Mouse (Mus musculus): Measurements from ENCODE around the gene Bcdin3d. TPM values are rescaled to one million over a fixed set of nuclear protein-coding genes. Genes with fewer than 3 reads are reported as not detected.

Gene Bcdin3d
- polyA plus RNA-seq, 1 experiment from 2014 or later: 5.2 TPM

GRCm38 (mm10) chr15:99421152-99421551 lies 53.4 kb downstream of the Bcdin3d start:
- no peak for ATAC-seq (ENCODE audit: insufficient read depth)
- Histone ChIP-seq H3K9me3 (replicated peaks) (no peaks in the 10 kb centered on the region), H3K9ac (no peak overlapping the region), H3K27ac (replicated peaks) (peak overlapping the region; percentile 42; the same call in 1 of the 2 replicates), H3K4me2 (peak overlapping the region; percentile 42), H3K4me1 (replicated peaks) (peaks cover 20% of the 10 kb centered on the region), H3K36me3 (replicated peaks) (no peaks in the 10 kb centered on the region), H3K27me3 (no peaks in the 10 kb centered on the region), H3K4me3 (replicated peaks) (no peak overlapping the region)
- 40% methylated on average over 9 of the region's 9 CpGs for WGBS (ENCODE audit: insufficient replicate concordance)

- Histone ChIP-seq H3K27ac (replicated peaks) (peak overlapping the region; percentile 42; the same call in 1 of the 2 replicates), H3K9ac (no peak overlapping the region)
- WGBS (ENCODE audit: insufficient replicate concordance): 8% methylated on average over 12 of the region's 12 CpGs
Observed at GRCm38 (mm10) chr15:99420521-99421014, 54.0 kb downstream of the Bcdin3d start.

GRCm38 (mm10) chr15:99420101-99420500 lies 54.4 kb downstream of the Bcdin3d start:
- no peak for ATAC-seq (ENCODE audit: insufficient read depth)

More at GRCm38 (mm10) chr15:99420521-99421014, 54.0 kb downstream of the Bcdin3d start:
- Histone ChIP-seq H3K4me3 (replicated peaks) (no peak overlapping the region), H3K36me3 (replicated peaks) (no peaks in the 10 kb centered on the region), H3K9me3 (replicated peaks) (no peaks in the 10 kb centered on the region), H3K27me3 (no peaks in the 10 kb centered on the region), H3K4me1 (replicated peaks) (peaks cover 23% of the 10 kb centered on the region), H3K4me2 (peak overlapping the region; percentile 42)
- ATAC-seq (ENCODE audit: insufficient read depth): no peak

More at GRCm38 (mm10) chr15:99420101-99420500, 54.4 kb downstream of the Bcdin3d start:
- no peaks in the 10 kb centered on the region for H3K27me3 ChIP-seq
- H3K4me1 ChIP-seq (replicated peaks): peaks cover 23% of the 10 kb centered on the region
- 31% methylated on average over 5 of the region's 5 CpGs for WGBS (ENCODE audit: insufficient replicate concordance)
- H3K4me3 ChIP-seq (replicated peaks): no peak overlapping the region
- 0 out of 2 replicates have a peak overlapping the region, but pooled peaks have one; percentile 42 for H3K27ac ChIP-seq (replicated peaks)
- no peaks in the 10 kb centered on the region for H3K36me3 ChIP-seq (replicated peaks)
- H3K9me3 ChIP-seq (replicated peaks): no peaks in the 10 kb centered on the region
- peak overlapping the region; percentile 42 for H3K4me2 ChIP-seq
- H3K9ac ChIP-seq: no peak overlapping the region

Other genes with a start within 250 kb of the Bcdin3d start
- gene Kcnh3, start 249.9 kb downstream of the Bcdin3d start, polyA plus RNA-seq (2015; fragmentation: Nextera tagmentation; extraction: Ambion mirVana): 0.12 and 0.30 TPM in 2 replicates
- gene Mcrs1, start 222.8 kb downstream of the Bcdin3d start, polyA plus RNA-seq (2015; fragmentation: Nextera tagmentation; extraction: Ambion mirVana): 42.8 and 46.2 TPM in 2 replicates
- gene Prpf40b, start 179.6 kb downstream of the Bcdin3d start, polyA plus RNA-seq (2015; fragmentation: Nextera tagmentation; extraction: Ambion mirVana): 6.6 and 8.8 TPM in 2 replicates
- not detected in 2 replicates for gene Fam186b, start 178.8 kb downstream of the Bcdin3d start, polyA plus RNA-seq (2015; fragmentation: Nextera tagmentation; extraction: Ambion mirVana)
- gene Fmnl3, start 104.2 kb downstream of the Bcdin3d start, polyA plus RNA-seq (2015; fragmentation: Nextera tagmentation; extraction: Ambion mirVana): 3.5 and 3.8 TPM in 2 replicates
- 278 and 304 TPM in 2 replicates for gene Tmbim6, start 81.8 kb downstream of the Bcdin3d start, polyA plus RNA-seq (2015; fragmentation: Nextera tagmentation; extraction: Ambion mirVana)
- gene Nckap5l, start 17.0 kb downstream of the Bcdin3d start, polyA plus RNA-seq (2015; fragmentation: Nextera tagmentation; extraction: Ambion mirVana): 0.92 and 1.3 TPM in 2 replicates
- 0.05 and 0.13 TPM in 2 replicates for gene Faim2, start 53.4 kb upstream of the Bcdin3d start, polyA plus RNA-seq (2015; fragmentation: Nextera tagmentation; extraction: Ambion mirVana)
- not detected in 2 replicates for gene Aqp2, start 104.3 kb upstream of the Bcdin3d start, polyA plus RNA-seq (2015; fragmentation: Nextera tagmentation; extraction: Ambion mirVana)
- gene Aqp5, start 116.1 kb upstream of the Bcdin3d start, polyA plus RNA-seq (2015; fragmentation: Nextera tagmentation; extraction: Ambion mirVana): 0.06 TPM in 1 of 2 replicates, not detected in the other
- gene Aqp6, start 126.7 kb upstream of the Bcdin3d start, polyA plus RNA-seq (2015; fragmentation: Nextera tagmentation; extraction: Ambion mirVana): not detected in 2 replicates
- 66.2 and 66.3 TPM in 2 replicates for gene Racgap1, start 176.9 kb upstream of the Bcdin3d start, polyA plus RNA-seq (2015; fragmentation: Nextera tagmentation; extraction: Ambion mirVana)
- gene Asic1, start 195.6 kb upstream of the Bcdin3d start, polyA plus RNA-seq (2015; fragmentation: Nextera tagmentation; extraction: Ambion mirVana): 0.28 and 0.45 TPM in 2 replicates
- gene Smarcd1, start 227.4 kb upstream of the Bcdin3d start, polyA plus RNA-seq (2015; fragmentation: Nextera tagmentation; extraction: Ambion mirVana): 5.3 and 5.7 TPM in 2 replicates
- not detected in 2 replicates for gene Gm17349, start 230.8 kb upstream of the Bcdin3d start, polyA plus RNA-seq (2015; fragmentation: Nextera tagmentation; extraction: Ambion mirVana)
- 26.7 and 33.3 TPM in 2 replicates for gene Gpd1, start 242.8 kb upstream of the Bcdin3d start, polyA plus RNA-seq (2015; fragmentation: Nextera tagmentation; extraction: Ambion mirVana)

Measured in liver, embryonic 15.5 days (tissue).